ENCODE assay signal across 28 mouse cellular contexts in the genomic region with DNA sequence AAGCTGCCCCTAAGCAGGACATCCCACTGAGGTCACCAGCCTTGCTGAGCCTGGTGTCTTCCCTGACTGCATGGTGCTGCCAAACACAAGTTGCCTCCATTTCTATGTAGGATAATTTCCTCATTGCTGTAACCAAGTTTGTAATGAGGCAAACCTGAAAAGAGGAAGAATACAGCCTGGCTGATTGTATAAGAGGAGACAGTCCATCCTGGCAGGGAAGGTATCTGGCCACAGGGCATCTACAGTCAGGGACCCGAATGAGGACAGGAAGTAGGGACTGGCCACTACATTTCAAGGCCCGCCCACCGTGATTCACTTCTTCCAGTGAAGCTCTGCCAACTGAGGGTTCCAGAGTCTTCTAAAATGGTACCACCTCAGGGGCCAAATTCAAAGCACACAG. TPM values are rescaled to one million over a fixed set of nuclear protein-coding genes. Genes with fewer than 3 reads are reported as not detected.
DNase-seq lines count a peak whose midpoint lies in the region; ATAC-seq and TF ChIP-seq lines count a peak whose summit lies in the region.
"Had no signal": no experiment of that assay in that cellular context is flagged by ENCODE, and none has a peak within 500 bp of the region (broad histone marks: within the 10 kb centered on the region; RNA-seq: fewer than 3 reads in every experiment).

No protein-coding gene starts in this region.

- peaks cover 3% of the 10 kb centered on the region; the same call in 1 of the 2 replicates for H3K9me3 ChIP-seq in midbrain, embryonic 16.5 days (replicated peaks; ENCODE audit: control insufficient read depth, low read length, poor library complexity, severe bottlenecking)
- H3K9me3 ChIP-seq in hindbrain, embryonic 12.5 days (replicated peaks), result peaks cover 9% of the 10 kb centered on the region
- H3K9me3 ChIP-seq: embryonic facial prominence, embryonic 15.5 days had no signal

- H3K36me3 ChIP-seq in thymus, adult 2 months (ENCODE audit: control insufficient read depth, insufficient read depth, low read length), result no peaks in the 10 kb centered on the region
- H3K36me3 ChIP-seq in midbrain, embryonic 16.5 days (ENCODE audit: control insufficient read depth, insufficient read depth, low read length), result no peaks in the 10 kb centered on the region
- no peaks in the 10 kb centered on the region for H3K36me3 ChIP-seq in hindbrain, embryonic 12.5 days
- H3K36me3 ChIP-seq: embryonic facial prominence, embryonic 13.5 days; embryonic facial prominence, embryonic 15.5 days; forebrain, embryonic 10.5 days; forebrain, embryonic 12.5 days; G1E had no signal

- TF ChIP-seq POLR2A in thymus, adult 2 months (IDR thresholded peaks at IDR 0.05; ENCODE audit: control insufficient read depth, extremely low read depth, insufficient read depth, low read length, poor library complexity), result no peak

- no peaks in the 10 kb centered on the region for H3K27me3 ChIP-seq in thymus, adult 2 months (ENCODE audit: control insufficient read depth, insufficient read depth, low read length)
- H3K27me3 ChIP-seq in midbrain, embryonic 16.5 days (ENCODE audit: control insufficient read depth, insufficient read depth, low read depth, low read length), result no peaks in the 10 kb centered on the region
- no peaks in the 10 kb centered on the region for H3K27me3 ChIP-seq in hindbrain, embryonic 12.5 days
- H3K27me3 ChIP-seq: CH12.LX; embryonic facial prominence, embryonic 13.5 days; embryonic facial prominence, embryonic 15.5 days; forebrain, embryonic 12.5 days; Patski had no signal

- peak; percentile 62 for ATAC-seq in common myeloid progenitor, adult 5-6 weeks (replicated peaks; ENCODE audit: low read depth, poor library complexity, severe bottlenecking)
- ATAC-seq in megakaryocyte, adult 5-6 weeks (ENCODE audit: poor library complexity, severe bottlenecking), result peak; percentile 89
- ATAC-seq in midbrain, embryonic 16.5 days, result no peak
- ATAC-seq in hindbrain, embryonic 12.5 days (ENCODE audit: low FRiP score), result no peak
- ATAC-seq: activated CD4-positive, CD25-positive, alpha-beta regulatory T cell, adult 4 months; CD4-positive, CD25-positive, alpha-beta regulatory T cell, adult 4 months; forebrain, embryonic 14.5 days; forebrain, embryonic 16.5 days; Patski had no signal

- H3K27ac ChIP-seq in thymus, adult 2 months (ENCODE audit: control insufficient read depth, insufficient read depth, low read length), result no peak overlapping the region
- no peak overlapping the region for H3K27ac ChIP-seq in midbrain, embryonic 16.5 days (ENCODE audit: low read length)
- no peak overlapping the region for H3K27ac ChIP-seq in hindbrain, embryonic 12.5 days
- H3K27ac ChIP-seq: embryonic facial prominence, embryonic 13.5 days; embryonic facial prominence, embryonic 15.5 days; forebrain, embryonic 10.5 days; forebrain, embryonic 12.5 days had no signal

- H3K4me2 ChIP-seq in midbrain, embryonic 16.5 days (ENCODE audit: low read length), result no peak overlapping the region
- H3K4me2 ChIP-seq in hindbrain, embryonic 12.5 days (replicated peaks), result no peak overlapping the region
- H3K4me2 ChIP-seq: embryonic facial prominence, embryonic 13.5 days; embryonic facial prominence, embryonic 15.5 days; forebrain, embryonic 12.5 days had no signal

- 63% methylated on average over 3 of the region's 3 CpGs for WGBS in thymus, adult 2 months
- 92% methylated on average over 3 of the region's 3 CpGs for WGBS in midbrain, embryonic 16.5 days
- WGBS in hindbrain, embryonic 12.5 days, result 93% methylated on average over 3 of the region's 3 CpGs

- no peak for TF ChIP-seq CTCF in thymus, adult 2 months (IDR thresholded peaks at IDR 0.05; ENCODE audit: borderline replicate concordance, control insufficient read depth, extremely low read depth, insufficient read depth, low read length, poor library complexity)

- H3K4me1 ChIP-seq in thymus, adult 2 months (replicated peaks; ENCODE audit: control insufficient read depth, insufficient read depth, low read length), result no peaks in the 10 kb centered on the region
- no peaks in the 10 kb centered on the region for H3K4me1 ChIP-seq in midbrain, embryonic 16.5 days (ENCODE audit: control insufficient read depth, insufficient read depth, low read length)
- H3K4me1 ChIP-seq in hindbrain, embryonic 12.5 days, result no peaks in the 10 kb centered on the region
- H3K4me1 ChIP-seq: forebrain, embryonic 10.5 days; forebrain, embryonic 12.5 days had no signal

- no peak overlapping the region for H3K4me3 ChIP-seq in thymus, adult 2 months (ENCODE audit: control insufficient read depth, insufficient read depth, low read length)
- H3K4me3 ChIP-seq in midbrain, embryonic 16.5 days (ENCODE audit: low read depth, low read length), result no peak overlapping the region
- no peak overlapping the region for H3K4me3 ChIP-seq in hindbrain, embryonic 12.5 days
- H3K4me3 ChIP-seq: embryonic facial prominence, embryonic 13.5 days; embryonic facial prominence, embryonic 15.5 days; erythroblast, embryonic 14.5 days; forebrain, embryonic 10.5 days; forebrain, embryonic 12.5 days had no signal

- peak; percentile 26 for DNase-seq in 3T3-L1 (ENCODE audit: low read depth, low spot score)
- no peak for DNase-seq in thymus, adult 2 months
- DNase-seq: adrenal gland, adult 8-10 months; adrenal gland, postnatal 14 days; adrenal gland, postnatal 36 days; B cell, adult 2 months; cerebellum, adult 11-12 months; cerebellum, adult 2 months; cerebellum, adult 9-10 months; cerebellum, postnatal 10 days; cerebellum, postnatal 25 days; embryo, embryonic 11 days had no signal

- no peak overlapping the region for H3K9ac ChIP-seq in midbrain, embryonic 16.5 days (ENCODE audit: low read depth, low read length)
- H3K9ac ChIP-seq in hindbrain, embryonic 12.5 days, result no peak overlapping the region
- H3K9ac ChIP-seq: embryonic facial prominence, embryonic 13.5 days; embryonic facial prominence, embryonic 15.5 days; forebrain, embryonic 12.5 days had no signal

RNA-seq across cellular contexts. Expression of gene Ipo5, which starts 47.8 kb away (rescaled TPM):
- 219 and 238 TPM in 2 replicates for total RNA-seq in common myeloid progenitor, adult 5-6 weeks (2017)
- total RNA-seq in megakaryocyte, adult 5-6 weeks (2015), result 60.0 and 61.0 TPM in 2 replicates
- total RNA-seq in megakaryocyte, adult 5-6 weeks (2017), result 96.7 and 102 TPM in 2 replicates
- polyA plus RNA-seq in thymus, adult 2 months (2012; rRNA removed), result 27.7 and 33.5 TPM in 2 replicates
- 54.9 and 61.5 TPM in 2 replicates for polyA plus RNA-seq in midbrain, embryonic 16.5 days (2015; fragmentation: Nextera tagmentation; extraction: Ambion mirVana)
- polyA plus RNA-seq in hindbrain, embryonic 12.5 days (2016; fragmentation: Nextera tagmentation; extraction: Ambion mirVana), result 89.0 and 90.2 TPM in 2 replicates

Comparison
In these comparisons a context has a peak if more than half of its experiments do, and no peak if none do; other contexts are left out.
1. ATAC-seq: peak in common myeloid progenitor, adult 5-6 weeks (single experiment) and megakaryocyte, adult 5-6 weeks (single experiment); none in midbrain, embryonic 16.5 days (single experiment) and hindbrain, embryonic 12.5 days (single experiment).